Mouse (Mus musculus) cerebellum, adult 9-11 months (tissue): ENCODE measurements at regions not wholly inside any gene's neighbourhood (a gene's known extent, or its start where the extent isn't known, plus 50 kb on each side); places are given as distances from the start of the nearest gene placed in this dataset.
A peak's percentile ranks its signal among the peaks of the same experiment; 100 is the strongest.

Experiments used
- DNase-seq: peaks from one replicate; pipeline ENCODE4 v3.0.0; 2022

GRCm38 (mm10) chr9:32006350-32006749 is 93.1 kb upstream of the Barx2 start:
- peak; percentile 89 for DNase-seq

- DNase-seq, result no peak
Measured at GRCm38 (mm10) chr9:32010953-32011770, 97.9 kb upstream of the Barx2 start.

- peak; percentile 27 for DNase-seq
Measured at GRCm38 (mm10) chr9:32016286-32016685, 99.7 kb upstream of the Arhgap32 start.

GRCm38 (mm10) chr9:32018020-32018419 is 97.9 kb upstream of the Arhgap32 start:
- peak; percentile 15 for DNase-seq

- DNase-seq, result no peak
Measured at GRCm38 (mm10) chr9:32019786-32020185, 96.2 kb upstream of the Arhgap32 start.

- no peak for DNase-seq
Measured at GRCm38 (mm10) chr9:32020942-32021731, 94.8 kb upstream of the Arhgap32 start.

- no peak for DNase-seq
Measured at GRCm38 (mm10) chr9:32021755-32022154, 94.2 kb upstream of the Arhgap32 start.

- no peak for DNase-seq
Measured at GRCm38 (mm10) chr9:32022996-32023395, 92.9 kb upstream of the Arhgap32 start.

GRCm38 (mm10) chr9:32024767-32025166 is 91.2 kb upstream of the Arhgap32 start:
- DNase-seq, result no peak

GRCm38 (mm10) chr9:32027962-32028361 is 88.0 kb upstream of the Arhgap32 start:
- DNase-seq, result no peak

- no peak for DNase-seq
Measured at GRCm38 (mm10) chr9:32029001-32029400, 86.9 kb upstream of the Arhgap32 start.

GRCm38 (mm10) chr9:32029786-32030185 is 86.2 kb upstream of the Arhgap32 start:
- DNase-seq, result no peak

GRCm38 (mm10) chr9:32030203-32030602 is 85.7 kb upstream of the Arhgap32 start:
- no peak for DNase-seq

GRCm38 (mm10) chr9:32031950-32032453 is 83.9 kb upstream of the Arhgap32 start:
- peak; percentile 57 for DNase-seq

GRCm38 (mm10) chr9:32032521-32033185 is 83.3 kb upstream of the Arhgap32 start:
- no peak for DNase-seq

GRCm38 (mm10) chr9:32033937-32034336 is 82.0 kb upstream of the Arhgap32 start:
- DNase-seq, result no peak

- DNase-seq, result no peak
Measured at GRCm38 (mm10) chr9:32039999-32040398, 75.9 kb upstream of the Arhgap32 start.

GRCm38 (mm10) chr9:32043344-32043743 is 72.6 kb upstream of the Arhgap32 start:
- no peak for DNase-seq

- DNase-seq, result no peak
Measured at GRCm38 (mm10) chr9:32046791-32047190, 69.1 kb upstream of the Arhgap32 start.

- DNase-seq, result no peak
Measured at GRCm38 (mm10) chr9:32048941-32049340, 67.0 kb upstream of the Arhgap32 start.

GRCm38 (mm10) chr9:32049546-32049945 is 66.4 kb upstream of the Arhgap32 start:
- DNase-seq, result no peak

GRCm38 (mm10) chr9:32053886-32054615 is 61.9 kb upstream of the Arhgap32 start:
- no peak for DNase-seq
